Mouse (Mus musculus) heart, postnatal 0 days (tissue): ENCODE measurements around the gene Gm49318. TPM values are rescaled to one million over a fixed set of nuclear protein-coding genes. Genes with fewer than 3 reads are reported as not detected.
"Not testable (repeated sequence)": the region's sequence is repeated elsewhere in the genome, so short reads cannot be mapped to it uniquely, and the experiment has no call there.

ENCODE experiments used
- ATAC-seq: fragments of 200-750 bp; cut with Nextera tagmentation; 2 replicates; pipeline ENCODE4 v1.8.0; 2017; ENCODE audit warnings: low read depth, moderate number of reproducible peaks, moderate library complexity; ENCODE audit not compliant: insufficient read depth
- DNase-seq: peaks from one replicate; pipeline ENCODE4 v3.0.0-alpha.2; 2016; ENCODE audit warnings: low spot score
- H3K27ac ChIP-seq: fragments of 300-500 bp; sonication (generic); 2 replicates; pipeline ENCODE4 v1.5.1; 2014; ENCODE audit warnings: low read depth, mild to moderate bottlenecking
- H3K27me3 ChIP-seq: fragments of 300-500 bp; sonication (generic); 2 replicates; pipeline ENCODE4 v1.6.1; 2014; ENCODE audit warnings: low read length, mixed read lengths; ENCODE audit not compliant: control insufficient read depth, insufficient read depth
- H3K36me3 ChIP-seq: fragments of 300-500 bp; sonication (generic); replicated peaks from 2 replicates; pipeline ENCODE4 v1.6.1; 2014; ENCODE audit warnings: low read length, mixed read lengths; ENCODE audit not compliant: control insufficient read depth, insufficient read depth
- H3K4me1 ChIP-seq: fragments of 300-500 bp; sonication (generic); 2 replicates; pipeline ENCODE4 v1.6.1; 2014; ENCODE audit warnings: antibody characterized with exemption; ENCODE audit not compliant: control insufficient read depth, insufficient read depth
- H3K4me2 ChIP-seq: fragments of 300-500 bp; sonication (generic); 2 replicates; pipeline ENCODE4 v1.6.1; 2014; ENCODE audit warnings: low read depth, mild to moderate bottlenecking, low read length, moderate library complexity
- H3K4me3 ChIP-seq: fragments of 300-500 bp; sonication (generic); 2 replicates; pipeline ENCODE4 v1.5.1; 2014; ENCODE audit warnings: low read depth, low read length
- H3K9ac ChIP-seq: fragments of 300-500 bp; sonication (generic); replicated peaks from 2 replicates; pipeline ENCODE4 v1.6.1; 2014; ENCODE audit warnings: low read depth, low read length, mixed read lengths
- H3K9me3 ChIP-seq: fragments of 300-500 bp; sonication (generic); replicated peaks from 2 replicates; pipeline ENCODE4 v1.6.1; 2016; ENCODE audit warnings: low read length; ENCODE audit not compliant: control insufficient read depth
- CTCF ChIP-seq: IDR thresholded peaks from 2 replicates; pipeline ENCODE4 v1.5.1; 2016; ENCODE audit warnings: antibody characterized with exemption, control low read depth, low read depth
- EP300 ChIP-seq: IDR thresholded peaks from 2 replicates; pipeline ENCODE4 v1.6.1; 2016; ENCODE audit warnings: antibody characterized with exemption, low read depth
- WGBS: fragments of 180-500 bp; shearing (Covaris S2); extraction: QIAGEN DNeasy Blood & Tissue Kit; methylation state at CpG from one replicate; pipeline ENCODE4 v1.1.7; 2014; 5-methylcytosine and 5-hydroxymethylcytosine counted together
- polyA plus RNA-seq: library from polyadenylated mRNA; unstranded; fragments of >200 nt; fragmentation: Nextera tagmentation; extraction: Ambion mirVana; gene quantifications from 2 replicates; pipeline ENCODE4 v1.2.1, GENCODE M21; 2015
- total RNA-seq: library from RNA; depleted of rRNA; stranded (reverse); fragments of >200 nt; gene quantifications from 2 replicates; pipeline ENCODE4 v1.2.3, GENCODE M21; 2014; ENCODE audit warnings: low replicate concordance

Gene Gm49318
- total and polyA plus RNA-seq, 2 experiments from 2014 or later, result not detected

DNA sequence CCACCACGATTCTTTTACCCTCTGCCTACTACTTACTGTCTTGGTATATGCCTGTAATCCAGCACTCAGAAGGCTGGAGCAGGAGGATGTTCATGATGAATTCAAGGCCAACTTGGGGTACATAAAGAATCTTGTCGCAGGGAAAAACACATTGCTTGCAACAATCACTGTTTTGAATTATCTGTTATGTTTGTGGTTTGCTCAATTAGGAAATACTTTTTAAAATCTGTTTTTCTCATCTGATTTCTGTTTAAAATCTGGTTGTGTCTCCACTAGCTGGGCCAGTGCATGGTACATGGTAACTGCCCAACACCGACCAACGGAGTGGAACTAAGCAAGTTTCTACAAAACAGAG lies 13.6 kb upstream of the Gm49318 start:
- Histone ChIP-seq H3K4me1 (peaks cover 9% of the 10 kb centered on the region; the same call in 1 of the 2 replicates), H3K4me2 (peak overlapping the region; percentile 84), H3K4me3 (peak overlapping the region; percentile 88), H3K27me3 (no peaks in the 10 kb centered on the region), H3K9ac (peak overlapping the region; percentile 77), H3K9me3 (no peaks in the 10 kb centered on the region), H3K36me3 (peaks cover 4% of the 10 kb centered on the region; the same call in 1 of the 2 replicates), H3K27ac (peak overlapping the region; percentile 78)
- ATAC-seq (no peak), DNase-seq (no peak)
- WGBS, result 28% methylated on average over 4 of the region's 4 CpGs
- TF ChIP-seq CTCF, result no peak
- no peak for TF ChIP-seq EP300

DNA sequence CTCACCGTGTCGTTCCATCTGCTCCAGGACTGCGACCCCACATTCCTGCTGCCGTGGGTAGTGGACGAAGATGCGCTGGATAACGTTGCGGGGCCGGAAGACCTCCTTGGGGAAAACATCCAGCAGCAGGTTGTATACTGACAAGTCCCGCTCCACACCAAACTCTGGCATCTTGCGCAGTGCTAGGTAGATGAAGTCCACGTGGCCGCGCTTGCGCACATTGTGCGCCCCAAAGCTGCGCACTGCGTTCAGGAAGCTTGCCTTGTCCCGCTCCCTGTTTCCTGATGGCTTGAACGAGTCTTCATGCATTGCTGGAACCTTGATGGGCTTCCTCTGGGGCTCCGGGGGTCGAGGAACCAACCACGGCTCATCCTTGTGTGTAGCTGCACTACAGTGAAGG lies 5.2 kb upstream of the Gm49318 start:
- no peak overlapping the region for H3K4me3 ChIP-seq
- H3K27ac ChIP-seq, result no peak overlapping the region
- no peaks in the 10 kb centered on the region for H3K27me3 ChIP-seq
- TF ChIP-seq EP300 (no peak), CTCF (no peak)
- H3K36me3 ChIP-seq, result peaks cover 53% of the 10 kb centered on the region
- H3K9ac ChIP-seq, result no peak overlapping the region
- WGBS, result 89% methylated on average over 23 of the region's 23 CpGs
- H3K4me1 ChIP-seq, result no peaks in the 10 kb centered on the region
- ATAC-seq (no peak), DNase-seq (no peak)
- H3K9me3 ChIP-seq, result no peaks in the 10 kb centered on the region
- H3K4me2 ChIP-seq, result no peak overlapping the region

DNA sequence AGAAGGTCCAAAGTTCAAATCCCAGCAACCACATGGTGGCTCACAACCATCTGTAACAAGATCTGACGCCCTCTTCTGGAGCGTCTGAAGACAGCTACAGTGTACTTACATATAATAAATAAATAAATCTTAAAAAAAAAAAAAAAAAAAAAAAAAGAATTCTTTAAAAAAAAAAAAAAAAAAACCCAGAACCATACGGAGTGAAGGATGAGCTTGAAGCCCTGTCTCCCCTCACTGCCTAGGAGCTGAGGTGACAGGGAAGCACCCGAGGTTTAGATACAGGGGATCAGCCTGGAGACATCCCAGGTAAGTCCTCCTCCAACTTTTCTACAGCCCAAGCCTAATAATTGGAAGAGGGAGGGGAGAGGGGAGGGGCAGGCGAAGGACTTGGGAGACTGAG lies 4.7 kb upstream of the Gm49318 start:
- not testable (repeated sequence) for H3K27ac ChIP-seq, H3K4me2 ChIP-seq, DNase-seq, H3K4me3 ChIP-seq, ATAC-seq, H3K27me3 ChIP-seq, H3K9me3 ChIP-seq, H3K4me1 ChIP-seq, H3K9ac ChIP-seq
- 70% methylated on average over 4 of the region's 5 CpGs for WGBS
- H3K36me3 ChIP-seq, result peaks cover 53% of the 10 kb centered on the region

DNA sequence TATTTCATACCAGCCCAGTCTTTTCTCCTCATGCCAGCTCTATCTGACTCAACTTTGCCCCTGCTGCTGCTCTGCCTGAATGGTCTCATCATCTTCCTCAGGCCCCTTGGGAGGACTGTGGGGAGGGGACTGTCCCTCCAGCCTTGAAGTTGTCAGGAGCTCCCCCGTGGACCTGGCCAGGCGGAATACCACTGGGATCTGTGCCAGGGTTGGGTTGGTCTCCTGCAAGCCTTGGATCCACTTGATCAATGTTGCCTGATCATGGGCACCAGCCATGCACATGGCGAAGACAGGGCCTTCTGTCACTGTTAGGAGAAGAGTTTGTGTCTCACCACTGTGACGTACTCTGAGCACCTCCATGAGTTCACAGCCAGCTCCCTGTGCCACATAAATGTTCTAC lies 1.2 kb upstream of the Gm49318 start:
- no peak overlapping the region for H3K4me2 ChIP-seq
- TF ChIP-seq CTCF, result no peak
- TF ChIP-seq EP300, result no peak
- DNase-seq, result no peak
- WGBS, result 75% methylated on average over 4 of the region's 4 CpGs
- no peak overlapping the region for H3K4me3 ChIP-seq
- no peak overlapping the region for H3K27ac ChIP-seq
- H3K27me3 ChIP-seq, result no peaks in the 10 kb centered on the region
- H3K9me3 ChIP-seq, result no peaks in the 10 kb centered on the region
- H3K36me3 ChIP-seq, result peaks cover 52% of the 10 kb centered on the region
- no peak for ATAC-seq
- no peak overlapping the region for H3K9ac ChIP-seq
- H3K4me1 ChIP-seq, result no peaks in the 10 kb centered on the region; the same call in 1 of the 2 replicates

DNA sequence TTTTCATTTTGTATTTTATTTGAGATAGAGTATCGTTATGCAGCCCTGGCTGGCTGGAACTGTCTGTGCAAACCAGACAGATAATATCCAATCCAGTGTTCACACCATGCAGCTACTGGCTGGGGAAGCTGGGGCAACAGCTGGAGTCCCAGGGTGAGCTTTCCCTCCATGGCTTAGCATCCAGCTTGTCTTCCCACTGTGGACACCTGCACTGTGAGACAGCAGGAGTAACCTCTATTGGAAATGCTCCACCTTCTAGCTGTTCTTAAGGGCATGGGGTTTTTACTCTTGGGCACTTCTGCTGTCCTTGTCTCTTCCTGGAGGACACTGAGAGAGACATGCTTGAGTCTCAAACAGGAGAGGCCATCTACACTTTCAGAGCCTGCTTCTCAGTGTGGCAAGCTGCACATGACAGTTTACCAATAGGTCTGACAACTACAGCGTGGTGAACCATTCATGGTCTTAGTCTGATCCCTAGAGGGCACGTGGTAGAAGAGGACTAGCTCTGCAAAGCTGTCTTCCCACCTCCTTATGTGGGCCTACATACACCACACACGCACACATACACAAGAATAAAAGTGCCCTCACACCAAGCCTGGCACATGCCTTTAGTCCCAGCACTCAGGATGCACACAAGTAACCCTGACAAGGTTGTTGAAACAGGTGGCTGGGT lies 1.0 kb downstream of the Gm49318 start:
- peak overlapping the region; percentile 90; the same call in 1 of the 2 replicates for H3K9ac ChIP-seq

DNA sequence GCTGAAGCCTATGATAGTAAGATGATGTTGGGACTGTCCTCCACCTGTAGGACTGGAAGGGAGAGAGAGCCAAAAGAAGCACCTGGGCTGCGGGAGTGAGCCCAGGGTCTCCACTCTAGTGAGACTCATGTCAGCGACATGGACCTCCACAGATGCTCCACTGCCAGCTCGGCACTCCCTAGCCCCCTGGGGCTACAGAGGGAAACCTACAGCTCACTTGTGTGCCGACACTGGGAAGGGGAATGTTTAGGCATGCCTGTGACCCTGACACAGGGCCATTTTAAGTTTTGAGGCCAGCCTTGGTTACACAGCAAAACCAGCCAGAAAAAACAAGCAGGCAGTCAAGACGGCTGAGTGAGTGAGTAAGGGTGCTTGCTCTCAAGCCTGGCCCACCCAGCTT lies 3.9 kb downstream of the Gm49318 start:
- Histone ChIP-seq H3K4me3 (no peak overlapping the region), H3K27me3 (no peaks in the 10 kb centered on the region), H3K9ac (no peak overlapping the region), H3K27ac (no peak overlapping the region), H3K9me3 (no peaks in the 10 kb centered on the region), H3K4me1 (no peaks in the 10 kb centered on the region; the same call in 1 of the 2 replicates), H3K36me3 (peaks cover 56% of the 10 kb centered on the region), H3K4me2 (no peak overlapping the region)
- 84% methylated on average over 5 of the region's 5 CpGs for WGBS
- TF ChIP-seq CTCF, result no peak
- TF ChIP-seq EP300, result no peak
- ATAC-seq, result no peak
- DNase-seq, result no peak

More for the DNA sequence above, 1.0 kb downstream of the Gm49318 start:
- WGBS, result 53% methylated on average over 4 of the region's 4 CpGs
- no peaks in the 10 kb centered on the region for H3K9me3 ChIP-seq
- DNase-seq (no peak), ATAC-seq (no peak)
- TF ChIP-seq EP300 (no peak), CTCF (no peak)
- H3K27me3 ChIP-seq, result no peaks in the 10 kb centered on the region
- peak overlapping the region; percentile 63 for H3K4me2 ChIP-seq
- peaks cover 55% of the 10 kb centered on the region for H3K36me3 ChIP-seq
- H3K27ac ChIP-seq, result peak overlapping the region; percentile 97
- peak overlapping the region; percentile 98 for H3K4me3 ChIP-seq
- no peaks in the 10 kb centered on the region; the same call in 1 of the 2 replicates for H3K4me1 ChIP-seq
